Mouse (Mus musculus): Measurements from ENCODE around the gene Zfp62. TPM values are rescaled to one million over a fixed set of nuclear protein-coding genes. Genes with fewer than 3 reads are reported as not detected.

Gene Zfp62
- polyA plus RNA-seq (2012; ENCODE audit: low replicate concordance): 13.0 and 14.0 TPM in 2 replicates

GRCm38 (mm10) chr11:49203129-49203768 lies at the start of gene Zfp62:
TSS of gene Zfp62 (plus strand) at chr11:49203292.

GRCm38 (mm10) chr11:49154077-49154476 lies 49.0 kb upstream of the Zfp62 start, which contains the start of gene Olfr1394:
TSS of gene Olfr1394 (plus strand) at chr11:49154377.

DNA sequence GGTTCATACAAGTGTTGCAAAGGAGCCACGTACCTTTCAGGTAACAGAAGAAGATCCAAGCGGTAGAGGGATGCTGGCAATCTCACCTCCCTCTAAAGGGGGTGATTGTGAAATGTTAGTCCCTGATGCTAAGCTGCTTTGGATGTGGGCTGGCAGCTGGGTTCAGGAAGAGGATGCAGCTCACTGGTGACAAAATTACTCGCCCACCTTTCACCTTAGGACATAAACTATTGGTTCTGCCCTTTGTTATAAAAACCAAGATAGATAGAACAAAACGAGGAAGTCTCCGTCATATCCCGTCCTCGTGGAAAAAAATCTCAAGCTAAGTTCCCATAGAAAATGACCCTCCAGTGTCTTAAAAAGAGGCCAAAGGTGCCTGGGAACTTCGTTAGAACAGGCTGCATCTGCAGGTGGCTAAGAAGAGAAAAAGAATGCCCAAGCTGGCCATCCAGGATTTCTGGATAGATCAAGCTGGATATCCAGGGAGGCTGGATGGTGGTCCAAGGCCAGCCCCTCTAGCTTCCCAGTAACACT lies 16.1 kb upstream of the Zfp62 start, which contains the start of gene Btnl9:
Gene Btnl9, minus strand, starts transcription at position 205 of the 534 bp plus-strand sequence.

GRCm38 (mm10) chr11:49243727-49244594 lies 40.9 kb downstream of the Zfp62 start, which contains the start of gene Mgat1:
TSS of gene Mgat1 (plus strand) at chr11:49244191.

Other genes starting within 250 kb of the Zfp62 start
- gene Olfr56, start 224.4 kb upstream of the Zfp62 start, polyA plus RNA-seq (2012; ENCODE audit: low replicate concordance): 0.04 and 0.08 TPM in 2 replicates
- 6.6 and 11.8 TPM in 2 replicates for gene 9930111J21Rik1, start 223.9 kb upstream of the Zfp62 start, polyA plus RNA-seq (2012; ENCODE audit: low replicate concordance)
- gene Gm12185, start 211.1 kb upstream of the Zfp62 start, polyA plus RNA-seq (2012; ENCODE audit: low replicate concordance): 0.11 and 0.20 TPM in 2 replicates
- 2.3 and 4.4 TPM in 2 replicates for gene Tgtp1, start 209.1 kb upstream of the Zfp62 start, polyA plus RNA-seq (2012; ENCODE audit: low replicate concordance)
- gene 9930111J21Rik2, start 152.1 kb upstream of the Zfp62 start, polyA plus RNA-seq (2012; ENCODE audit: low replicate concordance): 9.9 and 21.1 TPM in 2 replicates
- 10.4 and 14.3 TPM in 2 replicates for gene Tgtp2, start 139.1 kb upstream of the Zfp62 start, polyA plus RNA-seq (2012; ENCODE audit: low replicate concordance)
- gene Ifi47, start 126.7 kb upstream of the Zfp62 start, polyA plus RNA-seq (2012; ENCODE audit: low replicate concordance): 8.0 and 8.1 TPM in 2 replicates
- gene Olfr1396, start 88.4 kb upstream of the Zfp62 start, polyA plus RNA-seq (2012; ENCODE audit: low replicate concordance): not detected in 2 replicates
- not detected in 2 replicates for gene Olfr1395, start 61.0 kb upstream of the Zfp62 start, polyA plus RNA-seq (2012; ENCODE audit: low replicate concordance)
- not detected in 2 replicates for gene Olfr1394, start 48.9 kb upstream of the Zfp62 start, polyA plus RNA-seq (2012; ENCODE audit: low replicate concordance)
- gene Btnl9, start 16.1 kb upstream of the Zfp62 start, polyA plus RNA-seq (2012; ENCODE audit: low replicate concordance): 0.81 and 2.0 TPM in 2 replicates
- 202 and 412 TPM in 2 replicates for gene Mgat1, start 40.9 kb downstream of the Zfp62 start, polyA plus RNA-seq (2012; ENCODE audit: low replicate concordance)
- gene Olfr1393, start 75.0 kb downstream of the Zfp62 start, polyA plus RNA-seq (2012; ENCODE audit: low replicate concordance): not detected in 2 replicates
- 0.03 TPM in 1 of 2 replicates, not detected in the other for gene Olfr1392, start 82.0 kb downstream of the Zfp62 start, polyA plus RNA-seq (2012; ENCODE audit: low replicate concordance)
- 0.04 TPM in 1 of 2 replicates, not detected in the other for gene Olfr10, start 101.4 kb downstream of the Zfp62 start, polyA plus RNA-seq (2012; ENCODE audit: low replicate concordance)
- not detected in 2 replicates for gene Olfr1391, start 119.5 kb downstream of the Zfp62 start, polyA plus RNA-seq (2012; ENCODE audit: low replicate concordance)
- not detected in 2 replicates for gene Olfr1390, start 131.9 kb downstream of the Zfp62 start, polyA plus RNA-seq (2012; ENCODE audit: low replicate concordance)
- gene Olfr1389, start 219.8 kb downstream of the Zfp62 start, polyA plus RNA-seq (2012; ENCODE audit: low replicate concordance): not detected in 2 replicates
- gene Olfr1388, start 233.3 kb downstream of the Zfp62 start, polyA plus RNA-seq (2012; ENCODE audit: low replicate concordance): not detected in 2 replicates